Mouse (Mus musculus): ENCODE measurements around the gene Cyp2d11. TPM values are rescaled to one million over a fixed set of nuclear protein-coding genes. Genes with fewer than 3 reads are reported as not detected.
A peak's percentile ranks its signal among the peaks of the same experiment; 100 is the strongest.
"Not testable (repeated sequence)": the region's sequence is repeated elsewhere in the genome, so short reads cannot be mapped to it uniquely, and the experiment has no call there.

The Cyp2d11 gene
- polyA plus RNA-seq, 1 experiment from 2014 or later, result not detected

DNA sequence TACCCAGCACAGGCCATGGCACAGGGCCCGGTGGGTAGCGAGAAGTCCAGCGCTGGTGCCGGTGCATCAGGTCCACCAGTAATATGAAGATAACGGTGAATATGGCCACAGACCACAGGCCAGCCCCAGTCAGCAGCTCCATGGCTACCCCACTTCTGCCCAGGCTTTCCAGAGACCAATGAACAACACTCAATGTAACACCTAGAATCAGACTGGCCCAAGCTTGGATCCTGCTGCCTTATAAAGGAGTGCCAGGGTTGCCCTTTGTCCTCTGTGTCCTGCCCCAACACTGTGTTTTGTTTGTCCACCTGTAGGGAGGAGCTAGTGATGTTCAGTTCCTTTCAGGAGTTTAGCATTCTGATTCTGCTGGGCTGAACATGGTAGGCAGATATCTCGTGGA is 13.2 kb upstream of the Cyp2d11 start, which contains the start of gene Cyp2d10:
Gene Cyp2d10, minus strand, starts transcription at position 215 of the 400 bp plus-strand sequence.
- no peak for ATAC-seq (ENCODE audit: low FRiP score, low read depth)
- Histone ChIP-seq H3K9ac (no peak within 1 kb of the TSS), H3K27ac (no peak within 1 kb of the TSS), H3K9me3 (no peaks in the 10 kb centered on the region), H3K27me3 (no peaks in the 10 kb centered on the region), H3K4me2 (replicated peaks) (no peak within 1 kb of the TSS), H3K4me1 (no peaks in the 10 kb centered on the region), H3K4me3 (no peak within 1 kb of the TSS), H3K36me3 (no peaks in the 10 kb centered on the region)
- 93% methylated on average over 6 of the region's 6 CpGs for WGBS

DNA sequence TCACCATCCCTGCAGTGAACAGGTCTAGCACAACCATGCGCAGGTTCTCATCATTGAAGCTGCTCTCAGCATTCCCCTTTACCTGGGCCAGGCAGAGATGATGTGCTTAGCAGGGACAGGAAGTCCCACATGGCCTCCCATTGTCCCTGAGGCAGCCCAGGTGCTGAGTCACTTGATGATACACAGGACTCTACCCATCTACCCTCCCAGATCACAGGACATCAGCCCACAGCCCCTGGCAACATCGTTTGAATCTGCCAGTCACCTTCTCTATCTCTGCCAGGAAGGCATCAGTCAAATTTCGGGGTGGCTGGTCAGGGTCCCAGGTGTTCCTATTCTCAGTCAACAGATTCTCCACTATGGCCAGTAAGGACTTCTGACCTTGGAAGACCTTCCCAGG is 10.3 kb upstream of the Cyp2d11 start:
- no peaks in the 10 kb centered on the region for H3K9me3 ChIP-seq
- no peak for ATAC-seq (ENCODE audit: low FRiP score, low read depth)
- no peak overlapping the region for H3K4me3 ChIP-seq
- no peak overlapping the region for H3K9ac ChIP-seq
- no peak overlapping the region for H3K27ac ChIP-seq
- WGBS, result 83% methylated on average over 3 of the region's 3 CpGs
- H3K4me2 ChIP-seq (replicated peaks), result no peak overlapping the region
- no peaks in the 10 kb centered on the region for H3K36me3 ChIP-seq
- H3K27me3 ChIP-seq, result no peaks in the 10 kb centered on the region
- no peaks in the 10 kb centered on the region for H3K4me1 ChIP-seq

DNA sequence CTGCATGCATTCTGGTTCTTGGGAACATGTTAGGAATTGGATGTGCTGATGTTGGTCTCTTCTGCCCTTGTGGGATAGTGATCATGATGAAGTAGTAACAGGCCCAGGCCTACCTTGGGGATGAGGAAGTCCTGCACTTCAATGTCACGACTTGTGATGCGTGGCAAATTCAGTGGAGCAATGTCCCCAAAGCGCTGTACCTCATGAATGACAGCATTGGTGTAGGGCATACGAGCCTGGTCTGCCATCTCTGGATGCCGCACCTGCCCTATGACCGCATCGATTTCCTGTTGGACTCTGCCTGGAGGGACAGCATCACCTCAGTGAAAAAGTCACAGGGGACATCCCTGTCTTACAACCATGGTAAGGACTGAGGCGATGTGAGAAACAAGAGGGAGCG is 9.8 kb upstream of the Cyp2d11 start:
- 91% methylated on average over 9 of the region's 9 CpGs for WGBS

DNA sequence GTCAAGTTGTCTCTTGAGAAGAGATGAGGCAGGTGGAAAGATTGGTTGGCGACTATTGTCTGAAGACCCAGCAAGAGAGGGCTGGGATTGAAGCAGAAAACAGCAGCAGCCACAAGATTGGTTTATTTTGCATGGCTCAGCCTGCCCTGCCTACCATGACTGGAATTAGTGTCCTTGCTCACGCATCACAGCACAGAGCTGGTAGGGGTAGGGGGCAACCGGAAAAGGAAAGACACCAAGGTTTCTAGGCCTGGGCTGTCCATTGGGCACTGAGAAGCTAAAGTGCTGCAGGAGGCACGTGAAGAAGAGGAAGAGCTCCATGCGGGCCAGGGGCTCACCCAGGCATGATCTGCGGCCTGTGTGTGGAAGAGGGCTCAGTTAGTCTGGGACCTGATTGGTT is 8.9 kb upstream of the Cyp2d11 start:
- WGBS, result 80% methylated on average over 6 of the region's 6 CpGs

More for the DNA sequence above, 9.8 kb upstream of the Cyp2d11 start:
- H3K9ac ChIP-seq, result no peak overlapping the region
- H3K9me3 ChIP-seq, result no peaks in the 10 kb centered on the region
- no peak overlapping the region for H3K4me3 ChIP-seq
- no peak overlapping the region for H3K4me2 ChIP-seq (replicated peaks)
- H3K27me3 ChIP-seq, result no peaks in the 10 kb centered on the region
- ATAC-seq (ENCODE audit: low FRiP score, low read depth), result no peak
- no peak overlapping the region for H3K27ac ChIP-seq
- no peaks in the 10 kb centered on the region for H3K36me3 ChIP-seq
- no peaks in the 10 kb centered on the region for H3K4me1 ChIP-seq

DNA sequence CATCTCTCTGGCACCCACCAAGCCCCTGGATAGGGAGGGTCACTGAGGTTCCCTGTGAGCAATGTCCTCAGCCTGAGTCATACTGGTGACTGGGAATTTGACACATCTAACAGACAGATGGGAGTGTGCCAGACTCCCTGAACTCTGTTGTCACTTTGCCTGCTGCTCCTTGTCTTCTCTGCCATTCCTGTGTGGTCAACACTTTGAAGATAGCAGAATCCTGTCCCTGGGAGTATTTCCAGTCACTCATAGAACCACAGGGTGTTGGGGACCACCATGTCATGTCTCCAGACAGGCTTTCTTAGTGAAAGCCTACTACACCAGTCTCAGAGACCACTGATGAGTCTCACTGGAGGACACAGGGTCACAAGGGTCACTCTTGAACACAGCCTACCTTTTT is 8.3 kb upstream of the Cyp2d11 start:
- Histone ChIP-seq H3K36me3 (no peaks in the 10 kb centered on the region), H3K9me3 (no peaks in the 10 kb centered on the region), H3K9ac (no peak overlapping the region), H3K4me1 (no peaks in the 10 kb centered on the region), H3K27me3 (no peaks in the 10 kb centered on the region), H3K27ac (no peak overlapping the region), H3K4me3 (no peak overlapping the region), H3K4me2 (replicated peaks) (no peak overlapping the region)
- ATAC-seq (ENCODE audit: low FRiP score, low read depth), result no peak

More for the DNA sequence above, 8.9 kb upstream of the Cyp2d11 start:
- no peak for ATAC-seq (ENCODE audit: low FRiP score, low read depth)
- H3K4me1 ChIP-seq, result no peaks in the 10 kb centered on the region
- no peak overlapping the region for H3K9ac ChIP-seq
- H3K27ac ChIP-seq, result no peak overlapping the region
- H3K36me3 ChIP-seq, result no peaks in the 10 kb centered on the region
- H3K27me3 ChIP-seq, result no peaks in the 10 kb centered on the region
- H3K9me3 ChIP-seq, result no peaks in the 10 kb centered on the region
- H3K4me3 ChIP-seq, result no peak overlapping the region
- no peak overlapping the region for H3K4me2 ChIP-seq (replicated peaks)

DNA sequence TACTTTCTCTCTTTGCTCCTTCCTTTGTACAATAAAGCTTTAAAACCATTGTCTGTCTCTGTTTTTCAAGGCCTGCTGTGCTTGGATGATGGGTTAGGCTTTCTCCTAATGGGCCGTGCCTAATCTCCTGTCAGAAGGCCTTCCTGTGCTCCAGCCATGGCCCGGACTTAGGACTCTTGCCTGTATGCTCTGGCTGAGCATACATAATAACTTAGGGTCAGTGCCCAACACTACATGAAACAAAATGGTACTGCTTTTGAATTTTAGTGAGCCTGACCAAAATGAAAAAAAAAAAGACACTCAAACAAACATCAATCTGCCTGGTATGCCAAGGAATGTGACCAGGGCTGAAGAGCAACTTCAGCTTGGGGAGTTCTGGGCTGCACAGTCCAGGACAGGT is 7.7 kb upstream of the Cyp2d11 start:
- Histone ChIP-seq H3K9ac (no peak overlapping the region), H3K9me3 (no peaks in the 10 kb centered on the region), H3K4me1 (no peaks in the 10 kb centered on the region), H3K27ac (no peak overlapping the region), H3K4me2 (replicated peaks) (no peak overlapping the region), H3K27me3 (no peaks in the 10 kb centered on the region), H3K4me3 (no peak overlapping the region), H3K36me3 (no peaks in the 10 kb centered on the region)
- no peak for ATAC-seq (ENCODE audit: low FRiP score, low read depth)
- 74% methylated on average over 2 of the region's 2 CpGs for WGBS

DNA sequence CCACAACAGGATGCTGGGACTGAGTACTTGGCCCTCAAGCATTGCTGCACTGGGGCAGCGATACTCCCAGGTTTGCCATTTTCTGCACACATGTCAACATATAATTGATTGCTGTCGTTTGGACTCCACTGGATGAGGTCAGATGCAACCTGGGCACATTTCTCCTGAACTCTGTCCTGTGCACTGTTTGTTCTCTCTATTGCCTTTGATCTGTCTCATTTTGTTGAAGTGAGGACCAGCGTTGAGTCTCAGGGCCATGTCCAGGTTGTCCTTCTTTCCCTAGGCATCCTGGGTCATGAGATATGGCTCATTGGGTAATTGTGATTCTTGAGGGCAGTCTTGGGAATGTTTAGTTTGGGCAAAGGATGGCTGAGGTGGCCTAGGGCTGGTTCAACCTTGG is 2.1 kb upstream of the Cyp2d11 start:
- H3K9me3 ChIP-seq, result not testable (repeated sequence)

DNA sequence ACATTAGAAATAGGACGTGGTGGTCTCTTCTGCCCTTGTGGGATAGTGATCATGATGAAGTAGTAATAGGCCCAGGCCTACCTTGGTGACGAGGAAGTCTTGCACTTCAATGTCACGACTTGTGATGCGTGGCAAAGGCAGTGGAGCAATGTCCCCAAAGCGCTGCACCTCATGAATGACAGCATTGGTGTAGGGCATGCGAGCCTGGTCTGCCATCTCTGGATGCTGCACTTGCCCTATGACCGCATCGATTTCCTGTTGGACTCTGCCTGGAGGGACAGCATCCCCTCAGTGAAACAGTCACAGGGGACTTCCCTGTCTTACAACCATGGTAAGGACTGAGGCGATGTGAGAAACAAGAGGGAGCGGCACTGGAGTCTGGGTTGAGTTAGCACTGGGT is 3.9 kb downstream of the Cyp2d11 start:
- not testable (repeated sequence) for H3K27ac ChIP-seq; H3K4me1 ChIP-seq; ATAC-seq (ENCODE audit: low FRiP score, low read depth); H3K4me2 ChIP-seq (replicated peaks); H3K36me3 ChIP-seq; H3K9ac ChIP-seq; H3K4me3 ChIP-seq; H3K9me3 ChIP-seq; H3K27me3 ChIP-seq
- WGBS, result 91% methylated on average over 10 of the region's 10 CpGs

More for the DNA sequence above, 2.1 kb upstream of the Cyp2d11 start:
- H3K4me1 ChIP-seq; ATAC-seq (ENCODE audit: low FRiP score, low read depth); H3K27ac ChIP-seq; H3K27me3 ChIP-seq; H3K4me3 ChIP-seq; H3K4me2 ChIP-seq (replicated peaks); H3K9ac ChIP-seq; H3K36me3 ChIP-seq: not testable (repeated sequence)
- 81% methylated on average over 3 of the region's 3 CpGs for WGBS

DNA sequence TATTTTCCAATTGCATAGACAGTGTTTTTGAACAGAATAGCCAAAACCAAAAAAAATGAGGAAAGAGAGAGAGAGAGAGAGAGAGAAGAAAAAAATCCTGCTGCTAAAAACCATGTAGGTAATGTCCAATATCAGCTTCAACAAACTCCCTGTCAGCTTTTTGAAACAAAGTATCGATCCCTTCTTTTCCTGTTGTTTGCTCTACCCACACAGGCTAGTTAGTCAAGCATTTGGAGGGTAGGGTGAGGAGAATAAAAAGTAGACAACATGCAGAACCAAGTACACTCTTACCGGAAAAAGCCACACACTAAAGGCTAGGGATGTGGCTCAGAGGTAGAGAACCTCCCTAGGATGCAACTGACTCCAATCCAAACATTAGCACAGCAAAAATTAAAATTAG is 8.1 kb downstream of the Cyp2d11 start:
- 94% methylated on average over 2 of the region's 2 CpGs for WGBS
- ATAC-seq (ENCODE audit: low FRiP score, low read depth), result no peak

DNA sequence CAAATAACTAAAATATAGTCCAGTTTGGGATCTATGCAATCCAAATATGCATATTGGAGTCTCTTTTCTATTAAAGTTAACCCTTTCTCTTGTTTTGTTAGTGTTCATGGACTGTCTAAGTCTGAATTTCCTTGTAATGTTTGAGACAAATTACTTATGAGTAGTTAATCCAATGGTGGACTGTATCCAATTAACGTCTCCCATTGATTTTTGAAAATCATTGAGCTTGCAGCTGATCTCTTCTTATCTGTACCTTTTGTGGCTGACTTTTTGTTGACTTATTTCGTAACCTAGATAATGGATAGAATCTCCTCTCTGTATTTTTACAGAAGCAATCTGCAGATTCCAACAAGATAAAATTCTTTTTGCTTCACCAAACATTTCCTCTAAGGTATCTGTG is 11.4 kb downstream of the Cyp2d11 start:
- 96% methylated on average over 2 of the region's 2 CpGs for WGBS
- Histone ChIP-seq H3K27ac (no peak overlapping the region), H3K9ac (no peak overlapping the region), H3K27me3 (no peaks in the 10 kb centered on the region), H3K4me3 (no peak overlapping the region), H3K9me3 (no peaks in the 10 kb centered on the region), H3K36me3 (no peaks in the 10 kb centered on the region), H3K4me1 (peaks cover 11% of the 10 kb centered on the region; the same call in 1 of the 2 replicates), H3K4me2 (replicated peaks) (no peak overlapping the region)
- no peak for ATAC-seq (ENCODE audit: low FRiP score, low read depth)

More for the DNA sequence above, 8.1 kb downstream of the Cyp2d11 start:
- H3K36me3 ChIP-seq, result no peaks in the 10 kb centered on the region
- no peak overlapping the region for H3K27ac ChIP-seq
- H3K9ac ChIP-seq, result no peak overlapping the region
- no peak overlapping the region for H3K4me3 ChIP-seq
- H3K4me1 ChIP-seq, result peaks cover 5% of the 10 kb centered on the region; the same call in 1 of the 2 replicates
- H3K9me3 ChIP-seq, result no peaks in the 10 kb centered on the region
- H3K4me2 ChIP-seq (replicated peaks), result no peak overlapping the region
- no peaks in the 10 kb centered on the region for H3K27me3 ChIP-seq

DNA sequence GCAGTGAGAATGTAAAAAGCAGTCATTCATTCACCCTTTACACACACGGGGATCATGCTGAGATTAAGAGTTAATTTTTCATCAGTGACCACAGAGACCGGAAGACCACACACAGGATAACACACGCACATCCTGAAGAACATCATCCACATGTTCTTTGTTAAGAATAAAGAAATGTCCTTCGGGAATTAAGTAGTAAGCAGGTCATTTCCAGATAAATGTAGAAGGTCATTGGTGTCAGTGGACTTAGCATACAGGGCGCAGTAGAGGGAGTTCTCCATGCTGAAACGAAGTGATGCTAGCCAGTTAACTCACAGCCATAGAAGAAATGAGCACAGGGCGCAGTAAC is 13.1 kb downstream of the Cyp2d11 start:
- Histone ChIP-seq H3K9ac (peak overlapping the region; percentile 45), H3K27me3 (no peaks in the 10 kb centered on the region), H3K4me1 (peaks cover 19% of the 10 kb centered on the region; the same call in 1 of the 2 replicates), H3K4me2 (replicated peaks) (peak overlapping the region; percentile 78), H3K36me3 (no peaks in the 10 kb centered on the region), H3K27ac (no peak overlapping the region), H3K9me3 (no peaks in the 10 kb centered on the region), H3K4me3 (peak overlapping the region; percentile 54)
- 41% methylated on average over 7 of the region's 7 CpGs for WGBS
- no peak for ATAC-seq (ENCODE audit: low FRiP score, low read depth)

DNA sequence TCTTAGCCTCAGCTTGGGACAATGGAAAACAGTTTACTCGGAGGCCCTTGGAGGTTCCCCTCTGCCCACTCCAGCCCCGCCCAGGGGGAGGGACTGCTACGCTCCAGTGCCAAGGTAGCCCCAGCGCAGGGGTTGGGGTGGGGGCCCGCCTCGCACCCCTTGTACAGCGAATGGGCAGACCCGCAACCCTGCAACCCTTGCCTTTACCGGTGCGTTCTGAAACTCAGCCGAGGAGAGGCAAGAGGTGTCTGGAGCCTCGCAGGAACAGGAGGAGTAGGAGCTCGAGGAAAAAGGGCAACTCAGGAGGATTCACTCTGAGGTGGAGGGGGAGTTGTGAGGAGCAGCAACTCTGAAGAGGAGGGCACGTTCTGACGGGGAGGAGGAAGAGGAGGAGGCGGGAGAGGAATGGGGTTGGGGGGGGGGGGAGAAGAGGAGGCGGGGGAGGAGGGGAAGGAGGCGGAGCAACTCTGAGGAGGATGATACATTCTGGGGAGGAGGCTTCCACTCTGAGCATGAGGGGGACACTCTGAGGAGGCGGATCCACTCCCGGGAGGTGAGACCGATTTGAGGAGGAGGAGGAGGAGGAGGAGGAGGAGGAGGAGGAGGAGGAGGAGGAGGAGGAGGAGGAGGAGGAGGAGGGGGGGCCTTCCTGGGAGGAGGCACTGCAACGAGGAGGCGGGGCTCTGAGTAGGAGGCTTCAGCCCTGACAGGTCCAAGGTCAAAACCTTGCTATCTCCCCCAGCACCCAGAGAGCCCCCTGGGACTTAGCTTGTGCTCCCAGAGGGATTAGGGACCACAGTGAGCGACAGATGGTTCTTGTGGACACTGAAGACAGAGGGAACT is 13.7 kb downstream of the Cyp2d11 start, which contains the start of gene Cyp2d22:
Gene Cyp2d22, minus strand, starts transcription at position 390 of the 843 bp plus-strand sequence.
- 2% methylated on average over 18 of the region's 24 CpGs for WGBS
- peak; percentile 89 for ATAC-seq (ENCODE audit: low FRiP score, low read depth)
- no peaks in the 10 kb centered on the region for H3K27me3 ChIP-seq

DNA sequence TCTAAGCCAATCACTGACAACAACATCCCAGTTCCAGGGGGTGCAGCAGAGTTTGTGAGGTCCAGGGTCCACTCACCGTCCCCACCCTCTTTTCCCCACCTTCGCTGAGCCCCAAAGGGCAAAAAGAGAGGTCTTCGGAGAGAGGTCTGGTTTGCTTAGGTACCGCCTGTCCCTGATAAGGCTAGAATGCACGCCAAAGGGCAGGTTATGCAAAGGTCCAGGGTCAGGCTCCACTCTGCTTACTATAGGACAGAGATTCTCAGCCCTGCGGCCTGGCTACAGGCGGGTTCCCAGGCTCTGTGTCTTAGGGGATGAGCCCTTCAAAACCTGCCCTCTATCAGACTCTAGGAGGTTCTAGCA is 14.3 kb downstream of the Cyp2d11 start:
- peak overlapping the region; percentile 54 for H3K4me3 ChIP-seq
- no peak for ATAC-seq (ENCODE audit: low FRiP score, low read depth)
- H3K27ac ChIP-seq, result no peak overlapping the region; the same call in 1 of the 2 replicates
- no peaks in the 10 kb centered on the region for H3K27me3 ChIP-seq
- H3K36me3 ChIP-seq, result no peaks in the 10 kb centered on the region
- H3K4me2 ChIP-seq (replicated peaks), result peak overlapping the region; percentile 78
- H3K9ac ChIP-seq, result peak overlapping the region; percentile 66
- H3K9me3 ChIP-seq, result no peaks in the 10 kb centered on the region
- 23% methylated on average over 7 of the region's 7 CpGs for WGBS
- peaks cover 19% of the 10 kb centered on the region; the same call in 1 of the 2 replicates for H3K4me1 ChIP-seq

More for the DNA sequence above, 13.7 kb downstream of the Cyp2d11 start, which contains the start of gene Cyp2d22:
- Histone ChIP-seq H3K4me1 (peaks cover 19% of the 10 kb centered on the region; the same call in 1 of the 2 replicates), H3K4me2 (replicated peaks) (peak within 1 kb of the TSS; percentile 78), H3K9me3 (no peaks in the 10 kb centered on the region), H3K36me3 (no peaks in the 10 kb centered on the region), H3K27ac (peak within 1 kb of the TSS; percentile 52; the same call in 1 of the 2 replicates), H3K4me3 (peak within 1 kb of the TSS; percentile 54), H3K9ac (peak within 1 kb of the TSS; percentile 66)

Data from limb, embryonic 13.5 days (tissue).